Mouse (Mus musculus): ENCODE results near the gene Sv2c. TPM values are rescaled to one million over a fixed set of nuclear protein-coding genes. Genes with fewer than 3 reads are reported as not detected.

Sv2c gene
- polyA plus RNA-seq (2016; fragmentation: Nextera tagmentation; extraction: Ambion mirVana): 0.86 and 1.4 TPM in 2 replicates

DNA sequence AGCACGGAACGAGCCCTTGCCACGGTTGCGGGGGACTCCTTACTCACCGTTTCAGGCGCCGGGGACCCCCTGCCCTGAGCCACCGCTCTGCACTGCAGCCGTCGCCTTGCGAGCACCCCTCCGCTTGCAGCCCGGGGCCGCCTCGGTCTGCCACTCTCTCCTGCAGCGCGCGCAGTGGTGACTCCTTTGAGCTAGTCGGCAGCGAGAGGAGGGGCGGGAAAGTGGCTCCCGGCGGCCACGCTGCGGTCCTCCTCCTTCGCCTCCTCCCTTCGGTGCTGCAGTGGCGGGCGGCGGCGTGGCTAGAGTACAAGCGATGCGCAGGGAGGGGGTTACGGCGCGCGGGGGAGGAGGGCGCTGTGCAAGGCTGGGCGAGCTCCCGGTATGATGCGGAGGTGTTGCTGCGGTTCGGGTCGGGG is at the start of gene Sv2c:
Gene Sv2c (minus strand): TSS at position 177 of the 416 bp plus-strand sequence.
- peak; percentile 77 for ATAC-seq (ENCODE audit: low FRiP score)
- H3K27me3 ChIP-seq: peaks cover 71% of the 10 kb centered on the region
- H3K9ac ChIP-seq: peak within 1 kb of the TSS; percentile 56

GRCm38 (mm10) chr13:96180671-96181161 is 48.3 kb upstream of the Sv2c start:
- Histone ChIP-seq H3K36me3 (replicated peaks) (no peaks in the 10 kb centered on the region), H3K4me1 (no peaks in the 10 kb centered on the region), H3K4me3 (replicated peaks) (no peak overlapping the region), H3K27ac (no peak overlapping the region), H3K9me3 (no peaks in the 10 kb centered on the region), H3K9ac (no peak overlapping the region), H3K27me3 (no peaks in the 10 kb centered on the region), H3K4me2 (no peak overlapping the region)
- 74% methylated on average over 13 of the region's 13 CpGs for WGBS
- no peak for ATAC-seq (ENCODE audit: low FRiP score)

More for the DNA sequence above, at the start of gene Sv2c:
- no peak within 1 kb of the TSS for H3K27ac ChIP-seq
- under 1% methylated on average over 37 of the region's 44 CpGs for WGBS
- H3K9me3 ChIP-seq: no peaks in the 10 kb centered on the region
- no peaks in the 10 kb centered on the region for H3K36me3 ChIP-seq (replicated peaks)
- H3K4me3 ChIP-seq (replicated peaks): peak within 1 kb of the TSS; percentile 50
- peak within 1 kb of the TSS; percentile 96 for H3K4me2 ChIP-seq
- peaks cover 29% of the 10 kb centered on the region for H3K4me1 ChIP-seq

GRCm38 (mm10) chr13:96175591-96176212 is 43.3 kb upstream of the Sv2c start:
- no peak overlapping the region for H3K27ac ChIP-seq

DNA sequence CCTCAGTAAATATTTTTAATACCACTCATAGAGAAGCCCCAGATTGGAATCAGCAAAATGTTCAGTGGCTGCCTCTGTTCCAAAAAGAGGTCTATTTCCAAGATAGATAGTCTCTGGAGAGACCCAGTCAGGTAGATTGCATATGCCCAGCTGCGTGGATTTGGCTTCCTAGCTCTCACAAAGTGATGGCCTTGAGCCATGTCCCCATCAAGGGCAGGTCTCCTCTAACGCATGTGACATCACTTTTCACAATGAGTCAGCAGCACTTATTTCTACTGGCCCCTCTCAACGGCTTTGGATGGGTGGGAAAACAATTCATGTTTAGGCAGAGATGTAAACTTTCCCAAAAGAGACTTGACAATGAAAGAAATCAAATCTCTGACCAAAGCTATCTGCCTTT is 41.3 kb upstream of the Sv2c start:
- Histone ChIP-seq H3K4me2 (no peak overlapping the region), H3K9me3 (no peaks in the 10 kb centered on the region), H3K27ac (no peak overlapping the region), H3K36me3 (replicated peaks) (no peaks in the 10 kb centered on the region), H3K4me3 (replicated peaks) (no peak overlapping the region), H3K4me1 (peaks cover 7% of the 10 kb centered on the region; the same call in 1 of the 2 replicates), H3K9ac (no peak overlapping the region), H3K27me3 (no peaks in the 10 kb centered on the region)
- no peak for ATAC-seq (ENCODE audit: low FRiP score)
- WGBS: 75% methylated on average over 3 of the region's 3 CpGs

More at GRCm38 (mm10) chr13:96175591-96176212, 43.3 kb upstream of the Sv2c start:
- WGBS: 62% methylated on average over 8 of the region's 8 CpGs
- Histone ChIP-seq H3K4me2 (no peak overlapping the region), H3K9me3 (no peaks in the 10 kb centered on the region), H3K36me3 (replicated peaks) (no peaks in the 10 kb centered on the region), H3K9ac (no peak overlapping the region), H3K27me3 (no peaks in the 10 kb centered on the region), H3K4me1 (no peaks in the 10 kb centered on the region), H3K4me3 (replicated peaks) (no peak overlapping the region)
- ATAC-seq (ENCODE audit: low FRiP score): peak; percentile 67; the same call in 1 of the 2 replicates

DNA sequence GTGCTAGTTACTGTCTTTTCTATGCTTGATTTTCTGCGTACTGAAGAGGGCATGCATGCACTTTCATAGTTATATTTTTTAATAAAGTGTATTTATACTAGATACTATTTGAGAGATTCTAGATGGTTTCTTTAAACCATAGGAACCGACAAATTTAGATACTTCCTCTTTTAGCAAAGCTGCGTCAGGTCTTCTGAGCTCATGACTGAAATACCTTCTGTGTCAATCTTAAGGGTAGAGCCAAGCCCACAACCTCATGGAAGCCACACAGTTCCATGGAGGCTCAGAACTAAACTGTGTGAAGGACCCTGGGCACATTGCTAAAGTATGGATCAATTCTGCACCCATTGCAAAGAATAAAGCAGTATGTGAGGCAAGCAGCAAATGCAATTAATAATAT is 39.9 kb upstream of the Sv2c start:
- Histone ChIP-seq H3K4me3 (replicated peaks) (no peak overlapping the region), H3K27me3 (no peaks in the 10 kb centered on the region), H3K4me2 (no peak overlapping the region), H3K36me3 (replicated peaks) (no peaks in the 10 kb centered on the region), H3K4me1 (peaks cover 9% of the 10 kb centered on the region; the same call in 1 of the 2 replicates), H3K27ac (no peak overlapping the region), H3K9me3 (no peaks in the 10 kb centered on the region), H3K9ac (no peak overlapping the region)
- ATAC-seq (ENCODE audit: low FRiP score): no peak
- 92% methylated on average over 3 of the region's 3 CpGs for WGBS

DNA sequence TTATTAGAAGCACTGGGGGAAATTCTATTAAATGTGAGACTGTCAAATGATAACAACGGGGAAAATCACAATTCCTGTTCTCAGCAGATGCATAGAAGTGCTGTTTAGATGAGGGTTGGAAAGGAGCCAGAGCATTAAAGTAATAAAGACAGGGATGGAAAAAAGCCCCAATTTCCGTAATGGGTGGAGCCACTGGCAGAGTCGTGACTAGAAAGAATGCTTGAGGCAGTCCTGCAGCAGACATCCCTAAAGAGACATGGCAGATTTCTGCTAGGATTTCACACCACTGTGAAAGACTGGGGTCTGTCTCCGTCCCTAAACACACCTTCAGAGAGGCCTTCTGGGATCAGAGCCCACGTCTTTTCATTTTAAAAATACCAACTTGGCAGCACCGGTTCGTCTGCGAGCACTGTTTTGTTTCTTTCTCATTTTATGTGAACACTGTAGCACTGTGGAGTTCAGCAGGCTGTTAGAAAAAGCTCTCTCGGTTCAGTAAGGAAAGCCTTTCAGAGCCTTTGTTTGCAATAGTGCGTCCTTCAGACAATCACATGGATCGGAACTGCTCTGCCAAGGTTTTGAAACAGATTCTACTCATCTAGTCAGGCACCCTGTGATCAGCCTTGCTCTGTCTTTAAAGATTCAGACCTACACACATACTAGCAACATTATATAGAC is 36.8 kb upstream of the Sv2c start:
- no peak; the same call in 1 of the 2 replicates for ATAC-seq (ENCODE audit: low FRiP score)
- Histone ChIP-seq H3K4me2 (peak overlapping the region; percentile 31), H3K27ac (peak overlapping the region; percentile 74), H3K9me3 (no peaks in the 10 kb centered on the region), H3K9ac (no peak overlapping the region), H3K4me3 (replicated peaks) (no peak overlapping the region), H3K27me3 (no peaks in the 10 kb centered on the region), H3K36me3 (replicated peaks) (no peaks in the 10 kb centered on the region), H3K4me1 (peaks cover 9% of the 10 kb centered on the region; the same call in 1 of the 2 replicates)
- 50% methylated on average over 11 of the region's 11 CpGs for WGBS

- H3K4me1 ChIP-seq: peaks cover 9% of the 10 kb centered on the region; the same call in 1 of the 2 replicates
- H3K27me3 ChIP-seq: no peaks in the 10 kb centered on the region
- H3K4me3 ChIP-seq (replicated peaks): no peak overlapping the region
- H3K36me3 ChIP-seq (replicated peaks): no peaks in the 10 kb centered on the region
- H3K9ac ChIP-seq: no peak overlapping the region
- no peak for ATAC-seq (ENCODE audit: low FRiP score)
- no peak overlapping the region for H3K4me2 ChIP-seq
- WGBS: 71% methylated on average over 2 of the region's 2 CpGs
- no peak overlapping the region for H3K27ac ChIP-seq
- H3K9me3 ChIP-seq: no peaks in the 10 kb centered on the region
Measured at GRCm38 (mm10) chr13:96166593-96166992, 34.2 kb upstream of the Sv2c start.

DNA sequence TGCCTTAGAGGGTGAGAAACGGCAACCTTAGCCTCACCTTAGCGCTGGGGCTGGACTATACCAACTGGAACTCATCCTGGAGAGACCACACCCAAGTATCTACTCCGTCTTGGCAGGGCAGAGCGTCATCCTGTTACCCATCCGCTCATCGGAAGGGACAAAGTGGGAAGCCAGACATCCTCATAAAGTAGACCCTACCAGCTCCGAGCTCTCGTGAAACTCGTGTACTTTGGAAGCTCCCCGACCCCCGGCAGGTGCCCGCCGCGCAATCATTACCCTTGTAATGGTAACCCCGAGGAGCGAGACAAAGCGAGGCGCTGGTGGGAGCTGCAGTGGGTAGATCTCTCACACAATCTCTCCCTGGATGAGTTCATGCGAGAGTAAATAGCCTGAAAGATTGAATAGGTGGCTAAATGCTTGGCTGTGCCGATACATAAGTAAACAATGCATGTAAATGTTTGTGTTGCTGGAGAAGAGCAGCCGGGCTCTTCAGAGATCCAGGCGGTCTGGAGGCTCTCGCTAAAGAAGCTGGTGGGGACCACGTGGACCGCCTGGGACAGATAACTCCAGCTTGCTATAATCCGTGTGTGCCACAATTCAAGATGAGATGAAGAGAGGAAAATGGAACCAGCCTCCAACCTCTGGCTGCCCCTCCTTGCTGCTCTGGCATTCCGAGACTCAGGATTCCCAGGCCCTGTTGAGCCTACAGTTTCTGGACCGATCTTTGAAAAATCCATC is 1.2 kb upstream of the Sv2c start:
- Histone ChIP-seq H3K27me3 (peaks cover 66% of the 10 kb centered on the region), H3K9me3 (no peaks in the 10 kb centered on the region), H3K4me3 (replicated peaks) (peak overlapping the region; percentile 50), H3K36me3 (replicated peaks) (no peaks in the 10 kb centered on the region), H3K27ac (no peak overlapping the region), H3K9ac (peak overlapping the region; percentile 56), H3K4me1 (peaks cover 26% of the 10 kb centered on the region), H3K4me2 (peak overlapping the region; percentile 96)
- WGBS: 2% methylated on average over 28 of the region's 28 CpGs
- peak; percentile 60 for ATAC-seq (ENCODE audit: low FRiP score)

DNA sequence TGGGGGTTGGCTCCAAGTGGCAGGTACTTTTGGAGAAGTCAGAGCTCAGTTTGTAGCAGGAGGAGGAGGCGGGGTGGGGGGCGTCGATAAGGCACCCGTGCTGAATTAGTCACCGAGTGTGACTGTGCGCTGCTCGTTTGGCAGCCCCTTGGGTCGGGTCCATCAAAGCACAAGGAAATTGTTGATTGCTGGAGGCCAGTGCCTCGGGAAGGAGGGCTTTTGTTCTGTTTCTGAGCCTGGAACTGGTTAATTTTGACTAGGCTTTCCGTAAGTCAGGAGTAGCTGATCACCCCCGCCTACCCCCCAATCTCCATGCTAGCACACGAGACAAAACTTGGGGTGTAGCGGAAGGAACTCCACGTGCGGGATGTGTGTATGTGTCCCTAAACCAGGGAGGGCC is 456 bp upstream of the Sv2c start:
- Histone ChIP-seq H3K4me2 (peak overlapping the region; percentile 96), H3K27me3 (peaks cover 67% of the 10 kb centered on the region), H3K4me3 (replicated peaks) (peak overlapping the region; percentile 50), H3K27ac (no peak overlapping the region), H3K9me3 (no peaks in the 10 kb centered on the region), H3K4me1 (peaks cover 26% of the 10 kb centered on the region), H3K9ac (peak overlapping the region; percentile 56), H3K36me3 (replicated peaks) (no peaks in the 10 kb centered on the region)
- peak; percentile 62 for ATAC-seq (ENCODE audit: low FRiP score)
- 2% methylated on average over 15 of the region's 15 CpGs for WGBS

GRCm38 (mm10) chr13:96131911-96132310 is 466 bp downstream of the Sv2c start:
- Histone ChIP-seq H3K4me3 (replicated peaks) (peak overlapping the region; percentile 50), H3K9me3 (no peaks in the 10 kb centered on the region), H3K4me2 (peak overlapping the region; percentile 96), H3K36me3 (replicated peaks) (no peaks in the 10 kb centered on the region), H3K9ac (peak overlapping the region; percentile 56), H3K4me1 (peaks cover 32% of the 10 kb centered on the region), H3K27me3 (peaks cover 72% of the 10 kb centered on the region), H3K27ac (no peak overlapping the region)
- peak; percentile 2; the same call in 1 of the 2 replicates for ATAC-seq (ENCODE audit: low FRiP score)
- under 1% methylated on average over 19 of the region's 19 CpGs for WGBS

- WGBS: under 1% methylated on average over 23 of the region's 30 CpGs
- H3K4me1 ChIP-seq: peaks cover 32% of the 10 kb centered on the region
- H3K4me3 ChIP-seq (replicated peaks): peak overlapping the region; percentile 50
- no peaks in the 10 kb centered on the region for H3K9me3 ChIP-seq
- H3K4me2 ChIP-seq: peak overlapping the region; percentile 96
- ATAC-seq (ENCODE audit: low FRiP score): peak; percentile 78
- H3K9ac ChIP-seq: peak overlapping the region; percentile 40
- no peak overlapping the region for H3K27ac ChIP-seq
- no peaks in the 10 kb centered on the region for H3K36me3 ChIP-seq (replicated peaks)
- H3K27me3 ChIP-seq: peaks cover 75% of the 10 kb centered on the region
Measured at GRCm38 (mm10) chr13:96131050-96131449, 1.3 kb downstream of the Sv2c start.

- ATAC-seq (ENCODE audit: low FRiP score): no peak
- WGBS: 87% methylated on average over 3 of the region's 3 CpGs
- Histone ChIP-seq H3K27me3 (peaks cover 61% of the 10 kb centered on the region), H3K4me1 (peaks cover 32% of the 10 kb centered on the region), H3K9me3 (no peaks in the 10 kb centered on the region), H3K27ac (no peak overlapping the region), H3K4me3 (replicated peaks) (no peak overlapping the region), H3K36me3 (replicated peaks) (no peaks in the 10 kb centered on the region), H3K4me2 (no peak overlapping the region), H3K9ac (no peak overlapping the region)
Measured at GRCm38 (mm10) chr13:96129081-96129480, 3.3 kb downstream of the Sv2c start.

All from forebrain, embryonic 12.5 days (tissue).